Mouse (Mus musculus): Measurements from ENCODE around the gene Ece1. TPM values are rescaled to one million over a fixed set of nuclear protein-coding genes. Genes with fewer than 3 reads are reported as not detected.
A peak's percentile ranks its signal among the peaks of the same experiment; 100 is the strongest.

Gene Ece1
- polyA plus RNA-seq, 1 experiment from 2014 or later, result 39.0 TPM

DNA sequence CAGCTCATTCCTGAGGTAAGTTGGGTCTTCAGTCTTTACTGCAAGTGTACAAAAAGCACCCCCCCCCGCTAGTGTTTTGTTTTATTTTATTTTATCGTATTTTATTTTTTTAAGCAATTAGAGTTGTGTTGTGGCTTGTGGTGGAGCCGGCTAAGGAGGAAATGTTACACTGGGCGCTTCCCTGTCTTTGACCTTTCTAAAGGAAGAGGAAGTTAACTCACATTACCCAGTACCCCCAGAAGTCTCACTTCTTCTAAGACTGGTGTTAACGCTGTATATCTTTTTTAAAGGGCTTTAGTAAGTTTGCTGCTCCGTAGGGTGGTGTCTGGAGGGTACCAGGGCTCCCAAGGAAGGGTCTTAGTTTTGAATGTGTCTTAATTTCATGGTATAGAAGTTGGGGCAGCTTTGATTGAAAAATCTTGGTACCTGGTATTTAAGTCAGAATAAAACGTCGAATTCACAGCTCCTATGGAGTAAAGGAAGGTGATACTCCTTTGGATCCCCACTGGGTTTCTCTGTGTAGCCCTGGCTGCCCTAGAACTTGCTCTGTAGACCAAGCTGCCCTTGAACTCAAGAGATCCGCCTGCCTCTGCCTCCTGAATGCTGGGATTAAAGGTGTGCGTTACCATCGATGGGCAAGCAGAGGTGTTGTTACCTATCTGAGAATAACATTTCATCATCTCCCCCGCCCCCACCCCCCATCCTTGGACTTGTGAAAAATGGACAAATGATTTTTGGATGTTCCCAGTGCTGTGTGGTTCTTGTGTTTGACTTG, 132.7 kb downstream of the Ece1 start:
- 39% methylated on average over 12 of the region's 12 CpGs for WGBS
- Histone ChIP-seq H3K9ac (peak overlapping the region; percentile 99), H3K27me3 (peaks cover 7% of the 10 kb centered on the region; the same call in 1 of the 2 replicates), H3K4me2 (peak overlapping the region; percentile 75), H3K4me1 (peaks cover 32% of the 10 kb centered on the region), H3K36me3 (peaks cover 32% of the 10 kb centered on the region), H3K27ac (peak overlapping the region; percentile 96; the same call in 1 of the 2 replicates), H3K4me3 (peak overlapping the region; percentile 94), H3K9me3 (no peaks in the 10 kb centered on the region)
- ATAC-seq (ENCODE audit: insufficient number of reproducible peaks, low FRiP score, low TSS enrichment, low read depth), result no peak

DNA sequence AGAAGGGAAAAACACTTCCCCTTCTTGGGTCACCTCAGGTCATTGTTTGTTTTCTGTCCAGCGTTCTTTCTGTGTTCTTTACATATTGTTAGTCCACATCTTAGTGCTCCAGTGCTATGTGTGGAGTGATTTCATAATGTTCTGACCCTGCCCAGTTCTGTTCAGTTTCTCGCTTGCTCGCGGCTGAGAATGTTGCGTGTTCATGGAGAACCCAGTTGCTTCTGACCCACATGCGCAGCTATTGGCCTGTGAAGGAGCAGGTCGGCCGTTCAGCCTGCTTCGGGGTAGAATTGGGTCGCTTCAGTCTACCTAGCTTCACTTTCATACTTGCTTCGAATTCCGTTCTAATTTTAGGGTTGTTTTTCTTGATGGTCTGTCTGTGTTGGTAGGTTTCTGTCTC, 133.4 kb downstream of the Ece1 start:
- peak overlapping the region; percentile 94 for H3K4me3 ChIP-seq
- H3K36me3 ChIP-seq, result peaks cover 32% of the 10 kb centered on the region
- H3K9ac ChIP-seq, result no peak overlapping the region
- H3K9me3 ChIP-seq, result no peaks in the 10 kb centered on the region
- H3K27ac ChIP-seq, result no peak overlapping the region
- peaks cover 34% of the 10 kb centered on the region for H3K4me1 ChIP-seq
- no peak for ATAC-seq (ENCODE audit: insufficient number of reproducible peaks, low FRiP score, low TSS enrichment, low read depth)
- H3K4me2 ChIP-seq, result peak overlapping the region; percentile 75
- peaks cover 7% of the 10 kb centered on the region; the same call in 1 of the 2 replicates for H3K27me3 ChIP-seq
- WGBS, result 75% methylated on average over 12 of the region's 12 CpGs

DNA sequence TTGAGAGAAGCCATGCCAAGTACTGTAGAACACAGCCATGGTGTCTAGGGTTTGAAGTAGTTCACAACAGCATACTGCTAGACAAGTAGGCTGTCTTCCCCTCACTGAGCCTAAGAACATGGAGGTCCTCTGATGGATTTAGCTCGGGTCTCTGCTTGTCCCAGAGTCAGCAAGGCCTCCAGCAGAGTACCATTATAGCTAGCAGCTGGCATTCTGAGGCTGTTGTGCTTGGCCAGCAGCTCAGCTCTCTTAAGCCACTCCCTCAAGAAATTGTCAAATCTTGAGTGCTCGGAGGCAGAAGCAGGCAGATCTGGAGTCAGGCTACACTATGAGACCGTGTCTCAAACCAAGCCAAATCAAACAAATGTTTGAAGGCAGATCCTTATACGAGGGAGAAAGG, 136.2 kb downstream of the Ece1 start:
- 71% methylated on average over 4 of the region's 4 CpGs for WGBS
- Histone ChIP-seq H3K27me3 (no peaks in the 10 kb centered on the region), H3K36me3 (peaks cover 47% of the 10 kb centered on the region)

DNA sequence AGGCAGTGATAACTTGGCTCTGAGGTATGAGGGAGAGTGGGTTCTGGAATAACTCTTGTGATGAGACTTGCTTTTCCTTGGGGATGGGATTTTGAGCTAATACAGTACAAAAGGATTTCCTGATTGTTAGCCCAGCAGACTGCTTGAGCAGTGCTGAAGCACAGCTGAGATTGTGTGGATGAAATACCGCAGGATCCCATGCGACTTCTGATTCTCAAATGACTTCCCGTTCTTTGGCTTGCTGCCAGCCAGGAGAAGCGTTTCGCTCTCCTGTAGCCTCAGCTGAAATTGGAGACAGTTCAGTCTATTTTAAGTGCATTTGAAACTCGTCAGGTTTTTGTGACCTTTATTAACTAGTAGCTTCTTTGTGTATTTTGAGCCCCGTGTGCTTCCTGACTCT, 138.6 kb downstream of the Ece1 start:
- H3K4me2 ChIP-seq, result no peak overlapping the region
- H3K4me3 ChIP-seq, result no peak overlapping the region
- peak overlapping the region; percentile 7; the same call in 1 of the 2 replicates for H3K27ac ChIP-seq
- no peak for ATAC-seq (ENCODE audit: insufficient number of reproducible peaks, low FRiP score, low TSS enrichment, low read depth)
- H3K4me1 ChIP-seq, result peaks cover 20% of the 10 kb centered on the region
- no peak overlapping the region for H3K9ac ChIP-seq
- 17% methylated on average over 7 of the region's 7 CpGs for WGBS
- peaks cover 57% of the 10 kb centered on the region for H3K36me3 ChIP-seq
- no peaks in the 10 kb centered on the region for H3K9me3 ChIP-seq
- no peaks in the 10 kb centered on the region for H3K27me3 ChIP-seq

More for the DNA sequence above, 136.2 kb downstream of the Ece1 start:
- no peak overlapping the region for H3K9ac ChIP-seq
- no peak for ATAC-seq (ENCODE audit: insufficient number of reproducible peaks, low FRiP score, low TSS enrichment, low read depth)
- peaks cover 32% of the 10 kb centered on the region for H3K4me1 ChIP-seq
- H3K4me3 ChIP-seq, result no peak overlapping the region
- no peaks in the 10 kb centered on the region for H3K9me3 ChIP-seq
- no peak overlapping the region for H3K4me2 ChIP-seq
- H3K27ac ChIP-seq, result no peak overlapping the region

DNA sequence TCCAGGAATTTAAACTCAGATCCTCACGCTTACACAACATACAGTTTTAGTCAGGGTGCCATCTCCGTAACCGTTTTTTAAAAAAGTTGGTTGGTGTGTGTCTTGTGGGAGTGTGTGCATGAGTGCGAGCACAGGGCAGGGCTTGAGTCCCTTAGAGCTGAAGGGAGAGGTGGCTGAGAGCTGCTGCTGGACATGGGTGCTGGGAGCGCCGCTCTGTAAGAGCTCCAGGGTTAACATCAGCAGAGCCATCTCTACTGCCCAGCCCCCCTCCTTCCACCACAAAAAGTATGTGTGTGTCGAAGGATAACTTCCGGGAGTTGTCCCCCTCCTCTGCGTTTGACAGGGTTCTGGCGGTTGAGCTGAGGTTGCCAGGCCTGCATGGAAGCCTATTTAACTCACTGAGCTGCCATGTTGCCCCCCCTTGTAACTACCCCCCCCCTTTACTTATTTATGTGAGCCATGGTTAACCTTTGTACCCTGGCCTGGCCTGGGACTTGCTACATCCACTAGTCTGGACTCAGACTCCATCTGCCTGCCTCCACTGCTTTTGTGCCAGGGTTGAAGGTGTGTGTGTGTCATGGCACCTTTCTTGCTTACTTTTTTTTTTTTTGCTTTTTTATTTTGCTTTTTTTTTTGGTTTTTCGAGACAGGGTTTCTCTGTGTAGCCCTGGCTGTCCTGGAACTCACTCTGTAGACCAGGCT, 142.0 kb downstream of the Ece1 start:
- Histone ChIP-seq H3K27ac (no peak overlapping the region), H3K9me3 (no peaks in the 10 kb centered on the region), H3K9ac (no peak overlapping the region), H3K36me3 (peaks cover 52% of the 10 kb centered on the region), H3K27me3 (no peaks in the 10 kb centered on the region), H3K4me1 (peaks cover 10% of the 10 kb centered on the region), H3K4me2 (no peak overlapping the region), H3K4me3 (no peak overlapping the region)
- no peak for ATAC-seq (ENCODE audit: insufficient number of reproducible peaks, low FRiP score, low TSS enrichment, low read depth)
- WGBS, result 90% methylated on average over 11 of the region's 11 CpGs

DNA sequence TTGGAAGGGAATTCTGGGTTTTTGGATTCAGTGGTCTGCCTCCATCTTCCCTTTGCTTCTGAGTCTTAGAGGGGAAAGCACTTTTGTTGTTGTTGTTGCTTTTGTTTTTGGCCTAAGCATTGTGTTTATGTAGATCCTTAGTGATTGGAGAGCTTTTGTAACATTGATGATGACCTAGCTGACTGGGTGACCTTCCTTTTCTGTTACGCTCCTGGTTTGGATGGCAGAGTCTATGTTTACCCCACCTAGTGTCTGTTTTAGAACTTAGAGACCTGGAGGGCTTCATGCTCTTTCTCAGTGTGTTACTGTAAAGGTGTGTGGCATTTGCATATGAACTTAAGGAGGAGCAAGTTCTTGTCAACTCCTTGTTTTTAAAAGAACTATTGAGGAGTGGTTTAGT, 143.7 kb downstream of the Ece1 start:
- H3K4me3 ChIP-seq, result no peak overlapping the region
- ATAC-seq (ENCODE audit: insufficient number of reproducible peaks, low FRiP score, low TSS enrichment, low read depth), result no peak
- H3K27ac ChIP-seq, result no peak overlapping the region
- no peak overlapping the region for H3K4me2 ChIP-seq
- peaks cover 57% of the 10 kb centered on the region for H3K36me3 ChIP-seq
- H3K4me1 ChIP-seq, result peaks cover 2% of the 10 kb centered on the region
- H3K27me3 ChIP-seq, result no peaks in the 10 kb centered on the region
- no peak overlapping the region for H3K9ac ChIP-seq
- 81% methylated on average over 1 of the region's 1 CpGs for WGBS
- no peaks in the 10 kb centered on the region for H3K9me3 ChIP-seq

DNA sequence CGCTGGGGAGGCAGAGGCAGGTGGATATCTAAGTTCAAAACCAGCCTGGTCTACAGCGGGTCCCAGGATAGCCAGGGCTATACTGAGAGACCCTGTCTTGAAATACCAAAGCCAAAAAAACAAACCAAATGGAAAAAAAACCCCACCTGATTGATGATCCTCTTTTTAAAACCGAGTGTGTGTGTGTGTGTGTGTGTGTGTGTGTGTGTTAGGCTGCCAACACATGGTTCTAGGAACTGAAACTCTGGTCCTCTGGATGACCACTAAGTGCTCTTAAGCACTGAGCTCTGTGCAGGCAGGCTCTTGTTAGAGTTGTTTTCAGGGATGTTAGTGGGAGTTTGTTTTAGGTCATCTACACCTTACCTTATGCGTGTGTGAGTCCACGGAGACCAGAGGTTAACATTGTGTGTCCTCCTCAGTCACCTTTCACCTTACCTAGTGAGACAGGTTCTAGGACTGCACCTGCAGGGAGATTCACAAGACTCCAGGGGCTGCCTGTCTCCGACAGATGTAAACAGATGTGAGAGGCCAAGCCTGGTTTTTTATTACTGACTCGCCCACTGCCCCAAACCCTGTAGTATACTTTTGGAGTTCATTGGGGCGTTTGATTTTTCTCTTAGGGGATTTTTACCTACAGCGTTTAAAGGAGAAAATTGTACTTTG, 145.0 kb downstream of the Ece1 start:
- no peak overlapping the region for H3K9ac ChIP-seq
- no peaks in the 10 kb centered on the region for H3K4me1 ChIP-seq
- 75% methylated on average over 9 of the region's 9 CpGs for WGBS
- H3K27me3 ChIP-seq, result no peaks in the 10 kb centered on the region
- ATAC-seq (ENCODE audit: insufficient number of reproducible peaks, low FRiP score, low TSS enrichment, low read depth), result no peak
- no peak overlapping the region for H3K4me2 ChIP-seq
- no peaks in the 10 kb centered on the region for H3K9me3 ChIP-seq
- peaks cover 62% of the 10 kb centered on the region for H3K36me3 ChIP-seq
- H3K27ac ChIP-seq, result no peak overlapping the region
- H3K4me3 ChIP-seq, result no peak overlapping the region

DNA sequence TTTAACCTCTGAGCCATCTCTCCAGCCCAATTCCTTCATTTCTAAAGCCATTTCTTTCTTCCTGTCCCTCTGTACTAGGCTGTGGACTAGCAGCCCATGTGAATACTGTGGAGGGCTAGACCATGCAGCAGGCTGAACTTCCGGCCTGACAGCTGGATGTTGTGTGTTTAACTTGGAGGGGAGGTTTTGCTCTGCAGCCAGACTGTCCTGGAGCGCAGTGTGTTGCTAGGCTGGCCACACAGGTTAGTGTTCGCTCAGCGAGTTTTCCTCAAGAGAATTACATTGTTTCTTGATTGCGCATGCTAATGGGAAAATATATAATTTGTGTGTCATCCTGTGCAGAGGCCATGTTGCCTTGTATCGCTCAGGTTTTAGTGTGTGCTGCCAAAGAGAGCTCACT, 146.6 kb downstream of the Ece1 start:
- Histone ChIP-seq H3K9ac (no peak overlapping the region), H3K4me3 (no peak overlapping the region), H3K9me3 (no peaks in the 10 kb centered on the region), H3K4me2 (no peak overlapping the region), H3K27ac (no peak overlapping the region), H3K27me3 (no peaks in the 10 kb centered on the region), H3K36me3 (peaks cover 67% of the 10 kb centered on the region), H3K4me1 (no peaks in the 10 kb centered on the region)
- 0 out of 2 replicates have a peak, but pooled peaks have one; percentile 30 for ATAC-seq (ENCODE audit: insufficient number of reproducible peaks, low FRiP score, low TSS enrichment, low read depth)
- WGBS, result 88% methylated on average over 6 of the region's 6 CpGs

DNA sequence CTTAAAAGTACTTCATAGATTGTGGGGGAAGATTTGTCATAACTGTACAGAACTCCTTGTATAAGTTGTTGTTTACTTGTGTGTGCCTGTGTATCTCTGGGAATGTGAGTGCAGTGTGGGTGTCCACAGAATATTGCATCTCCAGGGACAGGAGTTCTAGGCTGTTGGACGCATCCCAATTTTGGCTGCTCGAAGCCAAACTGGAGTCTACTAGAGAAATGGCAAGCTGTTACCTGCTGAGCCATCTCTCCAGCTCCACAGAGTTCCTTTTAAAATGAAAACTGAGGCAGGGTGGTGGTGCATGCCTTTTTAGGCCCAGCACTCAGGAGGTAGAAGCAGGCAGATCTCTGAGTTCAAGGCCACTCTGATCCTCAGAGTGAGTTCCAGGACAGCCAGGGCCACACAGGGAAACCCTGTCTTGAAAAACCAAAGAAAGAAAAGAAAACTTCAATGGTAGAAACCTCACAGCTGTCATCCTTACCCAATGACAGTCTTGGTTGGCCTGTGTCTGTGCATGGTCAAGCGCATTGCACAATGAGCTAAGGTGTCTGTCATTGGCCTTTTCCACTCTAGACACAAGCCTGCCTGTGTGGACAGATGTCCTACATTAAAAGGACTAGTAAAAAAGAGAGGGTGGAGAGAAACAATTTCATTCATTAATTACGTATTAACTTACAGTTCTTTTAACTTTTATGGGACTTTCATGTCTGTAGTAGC, 147.9 kb downstream of the Ece1 start:
- H3K27ac ChIP-seq, result no peak overlapping the region
- H3K9ac ChIP-seq, result no peak overlapping the region
- H3K4me3 ChIP-seq, result no peak overlapping the region
- no peaks in the 10 kb centered on the region for H3K9me3 ChIP-seq
- WGBS, result 90% methylated on average over 4 of the region's 4 CpGs
- peaks cover 72% of the 10 kb centered on the region for H3K36me3 ChIP-seq
- no peaks in the 10 kb centered on the region for H3K4me1 ChIP-seq
- H3K27me3 ChIP-seq, result no peaks in the 10 kb centered on the region
- H3K4me2 ChIP-seq, result no peak overlapping the region
- ATAC-seq (ENCODE audit: insufficient number of reproducible peaks, low FRiP score, low TSS enrichment, low read depth), result no peak

DNA sequence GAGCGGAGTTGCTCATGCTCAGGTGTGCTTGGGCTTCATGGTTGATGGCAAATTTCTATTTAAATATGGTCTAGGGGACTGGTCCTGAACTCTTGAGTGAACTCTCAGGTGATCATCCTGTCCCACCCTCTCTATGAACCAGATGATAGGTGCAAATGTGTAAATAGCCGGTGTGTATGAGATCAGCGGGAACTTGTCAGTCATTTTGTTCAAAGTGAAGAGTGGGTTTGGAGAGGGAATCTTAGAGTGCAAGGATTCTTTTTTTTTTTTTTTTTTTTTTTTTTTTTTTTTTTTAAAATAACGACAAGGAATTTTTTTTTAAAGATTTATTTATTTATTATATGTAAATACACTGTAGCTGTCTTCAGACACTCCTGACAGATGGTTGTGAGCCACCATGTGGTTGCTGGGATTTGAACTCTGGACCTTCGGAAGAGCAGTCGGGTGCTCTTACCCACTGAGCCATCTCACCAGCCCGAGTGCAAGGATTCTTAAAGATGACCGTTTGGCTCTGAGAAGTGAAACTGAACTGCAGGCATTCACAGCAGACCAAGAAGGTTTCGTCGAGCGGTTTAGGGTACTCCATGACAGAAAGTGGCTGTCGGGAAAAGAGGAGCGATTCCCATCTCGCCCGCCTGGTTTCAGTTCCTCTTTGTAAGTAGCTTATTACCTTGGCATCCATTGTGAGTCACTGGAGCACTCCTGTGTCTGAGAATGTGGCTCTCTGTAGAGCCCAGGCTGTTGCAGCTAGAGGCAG, 151.9 kb downstream of the Ece1 start:
- no peaks in the 10 kb centered on the region for H3K9me3 ChIP-seq
- no peak for ATAC-seq (ENCODE audit: insufficient number of reproducible peaks, low FRiP score, low TSS enrichment, low read depth)
- H3K27me3 ChIP-seq, result no peaks in the 10 kb centered on the region
- H3K27ac ChIP-seq, result no peak overlapping the region
- peaks cover 5% of the 10 kb centered on the region for H3K4me1 ChIP-seq
- H3K4me2 ChIP-seq, result no peak overlapping the region
- no peak overlapping the region for H3K4me3 ChIP-seq
- H3K9ac ChIP-seq, result no peak overlapping the region
- WGBS, result 90% methylated on average over 15 of the region's 15 CpGs
- H3K36me3 ChIP-seq, result peaks cover 81% of the 10 kb centered on the region
